Mouse (Mus musculus): ENCODE data around the gene Hspb9.

Hspb9 gene

DNA sequence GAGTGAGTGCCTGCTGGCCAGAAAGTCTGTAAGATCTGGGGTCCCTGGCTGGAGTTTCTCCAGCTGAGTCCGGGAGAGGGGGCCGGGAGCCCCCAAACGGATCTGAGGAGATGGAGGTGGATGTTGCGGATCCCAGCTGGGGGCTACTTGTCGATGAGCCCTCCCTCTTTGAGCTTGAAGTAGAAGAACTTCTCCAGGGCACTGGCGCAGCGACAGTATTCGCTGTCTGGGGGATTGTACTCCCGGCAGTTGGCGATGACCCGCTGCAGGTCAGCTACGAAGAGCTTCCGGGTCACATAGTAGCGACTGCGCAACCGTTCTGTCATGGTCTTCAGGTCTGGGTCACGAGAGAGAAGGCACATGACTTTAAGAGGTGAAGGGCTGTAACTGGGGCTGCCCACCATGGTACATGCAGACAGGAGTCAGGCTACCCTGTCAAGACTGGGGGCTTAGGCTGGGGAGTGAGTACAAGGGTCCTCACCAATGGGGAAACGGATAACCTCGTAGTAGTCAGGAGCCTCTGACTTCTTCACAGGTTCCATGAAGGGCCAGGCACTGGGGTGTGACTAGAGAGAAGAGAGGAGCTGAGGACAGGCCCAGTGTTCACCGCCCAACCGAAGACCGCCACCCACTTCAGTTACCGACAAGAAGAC is 8.4 kb upstream of the Hspb9 start:
- in situ Hi-C loops (cut with MboI, MseI), result loop anchor here (5.0 kb wide), 1 partner anchor 133 kb away; the partner anchor contains the start of gene Cnp

DNA sequence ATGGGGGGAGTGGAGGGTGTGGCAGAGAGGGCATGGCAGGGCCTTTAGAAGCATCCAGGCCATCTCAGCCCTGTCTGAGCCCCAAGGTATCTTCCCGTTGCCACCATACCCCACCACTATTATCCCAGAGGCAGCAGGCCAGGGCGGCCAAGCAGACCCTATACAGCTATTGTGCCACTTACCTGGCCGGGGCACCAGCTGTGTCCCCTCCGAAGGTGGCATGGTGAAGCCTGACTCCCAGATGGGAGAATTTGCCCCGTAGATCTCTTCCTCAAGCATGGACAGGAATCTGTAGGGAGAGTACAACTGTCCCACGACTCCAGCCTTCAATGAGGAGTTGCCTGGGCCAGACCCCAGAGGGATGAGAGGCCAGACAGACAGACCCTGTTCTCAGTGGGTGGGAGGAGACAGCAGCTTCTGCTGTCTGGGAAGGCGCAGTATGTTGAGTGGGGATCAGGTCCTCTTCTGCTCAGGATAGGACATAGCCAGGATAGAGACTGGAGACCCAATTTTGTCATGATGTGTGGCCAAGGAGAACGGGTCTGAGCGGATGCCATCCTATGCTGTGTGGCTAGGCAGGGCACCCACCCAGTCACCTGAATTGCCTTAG is 4.3 kb upstream of the Hspb9 start:
- in situ Hi-C loops (cut with MboI, MseI), result loop anchor here (5.0 kb wide), 1 partner anchor 137 kb away; the partner anchor contains the start of gene Cnp

DNA sequence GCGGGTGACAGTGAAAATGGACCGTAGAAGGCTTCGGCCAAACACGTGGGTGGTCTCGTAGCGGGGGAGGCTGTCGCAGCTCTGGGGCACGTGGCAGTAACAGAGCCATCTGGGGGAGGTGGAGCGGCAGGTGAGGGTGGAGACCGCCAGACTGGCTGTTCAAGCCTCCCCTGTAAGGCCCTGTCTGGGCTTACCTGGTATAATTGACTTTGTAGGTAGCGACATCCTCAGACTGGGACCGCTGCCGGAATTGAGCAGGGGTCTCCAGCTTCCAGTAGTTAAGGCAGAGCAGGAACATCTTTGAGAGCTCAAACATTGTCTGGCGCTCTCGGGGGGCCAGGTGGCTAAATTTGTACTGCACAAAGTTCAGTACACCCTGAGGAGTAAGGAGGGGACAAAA is 3.1 kb upstream of the Hspb9 start:
- in situ Hi-C loops (cut with MboI, MseI), result no loop called here

DNA sequence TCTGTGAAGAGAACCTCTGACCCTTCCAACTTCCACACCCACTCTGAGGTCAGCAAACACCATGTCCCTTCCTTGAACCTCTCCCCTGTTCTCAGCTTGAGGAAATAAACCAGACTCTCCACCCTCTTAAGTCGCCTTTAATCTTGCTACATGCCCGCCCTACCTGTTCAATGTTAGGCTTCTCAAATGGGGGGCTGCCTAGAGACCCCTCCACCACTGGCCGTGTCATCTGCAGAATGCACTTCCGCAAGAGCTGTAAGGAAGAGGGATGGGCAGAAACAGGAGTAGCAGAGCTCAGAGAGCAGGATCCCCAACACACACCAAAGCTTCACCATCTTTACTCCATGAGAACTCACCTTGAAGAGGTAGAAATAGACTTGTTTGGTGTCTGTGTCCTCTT is 2.7 kb upstream of the Hspb9 start:
- in situ Hi-C loops (cut with MboI, MseI), result no loop called here

DNA sequence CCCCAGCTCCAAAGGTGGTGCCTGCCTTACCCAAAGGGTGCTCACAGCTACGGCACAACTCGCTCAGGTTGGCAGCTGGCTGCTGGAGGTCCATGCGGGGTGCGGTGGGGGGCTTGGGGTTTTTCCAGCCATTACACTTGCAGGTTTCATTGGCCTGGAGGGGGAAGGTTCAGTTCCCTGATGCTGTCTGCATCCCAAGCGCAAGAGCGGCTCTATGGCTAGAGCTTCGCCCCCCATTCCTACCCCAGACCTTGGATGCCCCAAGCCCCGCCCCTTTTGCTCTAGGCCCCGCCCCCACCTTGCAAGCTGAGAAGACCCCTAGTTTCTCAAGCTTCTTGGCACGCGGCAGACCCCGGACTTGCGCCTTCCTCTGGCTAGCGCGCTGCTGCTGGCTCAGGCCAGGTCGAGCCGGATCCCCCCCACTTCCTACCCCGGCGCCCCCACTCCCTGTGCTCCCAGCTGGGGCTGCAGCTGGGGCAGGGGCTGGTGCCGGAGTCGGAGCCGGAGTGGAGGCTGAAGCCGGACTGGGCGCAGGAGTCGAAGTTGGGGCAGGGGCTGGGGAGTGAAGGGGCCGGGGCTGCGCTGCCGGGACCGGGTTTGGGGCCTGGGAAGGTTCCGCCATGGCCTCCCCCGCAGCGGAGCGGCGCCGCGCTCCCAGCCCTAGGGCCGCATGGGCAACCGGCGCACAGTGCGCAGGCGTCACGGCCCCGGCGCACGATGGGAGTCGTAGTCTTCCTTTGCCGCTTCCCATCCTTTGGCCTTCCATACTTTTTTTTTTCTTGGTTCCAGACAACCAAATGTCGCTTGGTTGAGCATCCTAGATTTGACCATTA is 1.7 kb upstream of the Hspb9 start, which contains the start of gene Kat2a:
TSS of gene Kat2a (minus strand) at position 683 of the 833 bp plus-strand sequence.
- in situ Hi-C loops (cut with MboI, MseI), result no loop called here

DNA sequence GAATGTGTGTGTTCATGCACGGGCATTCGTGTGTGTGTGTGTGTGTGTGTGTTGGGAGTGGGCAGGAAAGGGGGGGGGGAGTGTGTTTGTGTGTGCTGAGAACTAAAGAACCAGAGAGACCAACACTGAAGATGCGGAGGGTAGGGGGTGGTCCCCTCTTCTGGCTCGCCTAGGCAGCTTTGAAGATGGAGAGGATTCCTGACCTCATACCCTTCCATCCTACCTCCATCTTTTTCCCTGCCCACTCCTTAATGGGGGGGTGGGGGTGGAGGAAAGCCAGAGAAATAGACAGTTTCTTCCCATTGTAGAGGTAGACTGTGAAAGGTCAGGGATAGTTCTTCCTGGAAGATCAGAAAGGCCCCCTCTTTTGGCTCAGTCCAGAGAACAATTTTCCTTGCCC is 476 bp upstream of the Hspb9 start:
- in situ Hi-C loops (cut with MboI, MseI), result no loop called here

DNA sequence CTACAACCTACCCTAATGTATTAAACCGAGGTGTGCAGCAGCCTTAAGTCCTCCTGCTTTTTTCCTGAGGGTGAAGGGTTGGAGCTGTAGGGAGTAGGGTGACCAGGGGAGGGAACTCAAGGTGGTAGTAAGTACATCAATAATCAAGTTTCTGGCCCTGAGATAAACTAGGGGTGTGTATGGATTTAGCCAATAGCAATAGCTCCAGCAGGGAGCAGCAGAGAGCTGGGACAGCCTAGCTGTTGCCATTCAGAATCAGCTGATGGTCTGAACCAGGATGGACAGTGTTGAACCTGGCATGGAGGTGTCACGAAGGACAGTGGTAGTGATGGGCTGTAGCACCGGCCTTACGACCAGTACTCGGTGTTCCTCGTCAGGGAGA is 875 bp downstream of the Hspb9 start:
- in situ Hi-C loops (cut with MboI, MseI), result no loop called here

DNA sequence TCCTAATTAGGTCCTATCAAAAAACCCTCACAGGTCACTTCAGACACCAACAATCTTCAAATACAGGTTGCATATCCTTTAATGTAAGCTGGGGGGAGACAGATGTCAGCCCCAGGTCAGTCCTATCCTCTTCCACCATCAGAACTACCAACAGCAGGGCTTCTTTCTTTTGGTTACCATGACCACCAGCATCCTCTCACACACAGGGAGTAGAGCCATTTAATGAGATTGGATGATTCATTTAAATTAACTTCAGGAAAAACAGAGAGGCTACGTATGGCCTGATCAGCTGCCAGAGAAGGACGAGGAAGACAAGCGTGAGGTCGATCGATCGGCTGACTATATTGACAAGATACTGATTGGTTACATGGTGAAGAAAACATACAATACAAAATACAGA is 1.3 kb downstream of the Hspb9 start:
- in situ Hi-C loops (cut with MboI, MseI), result no loop called here

DNA sequence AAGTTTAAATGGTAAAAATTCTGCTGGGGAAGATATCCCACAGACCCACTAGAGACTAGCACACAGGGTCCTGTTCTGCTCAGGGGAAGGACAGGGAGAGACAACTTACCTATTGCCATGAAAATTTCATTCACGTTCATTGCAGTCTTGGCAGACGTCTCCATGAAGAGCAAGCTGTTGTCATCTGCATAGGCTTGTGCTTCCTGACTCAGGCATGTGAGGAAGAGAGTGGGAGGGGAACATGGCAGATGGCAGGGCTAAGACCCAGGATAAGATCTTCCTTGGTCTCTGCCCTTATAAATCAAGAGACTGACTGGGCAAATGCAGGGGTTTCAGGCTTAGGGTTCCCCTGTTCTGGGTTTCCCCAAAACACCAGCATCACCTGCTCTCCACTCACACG is 3.0 kb downstream of the Hspb9 start:
- in situ Hi-C loops (cut with MboI, MseI), result no loop called here

DNA sequence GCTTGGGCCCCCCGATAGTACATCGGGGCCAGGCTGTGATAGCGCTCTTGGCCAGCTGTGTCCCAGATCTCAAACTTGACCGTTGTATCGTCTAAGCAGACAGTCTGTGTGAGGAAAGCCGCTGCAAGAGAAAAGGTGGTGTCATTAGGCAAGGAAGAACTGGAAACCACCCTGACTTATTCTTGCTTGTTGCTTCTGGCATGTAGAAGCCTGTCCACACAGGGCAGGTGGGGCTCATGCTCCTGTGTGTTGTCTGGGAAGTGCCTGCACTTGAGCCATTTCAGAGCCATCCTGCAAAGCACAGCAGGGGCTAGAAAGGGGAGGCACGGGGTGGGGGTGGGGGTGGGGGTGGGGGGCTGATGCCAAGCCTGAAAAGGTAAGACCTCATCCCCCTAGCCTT is 4.8 kb downstream of the Hspb9 start:
- in situ Hi-C loops (cut with MboI, MseI), result no loop called here

DNA sequence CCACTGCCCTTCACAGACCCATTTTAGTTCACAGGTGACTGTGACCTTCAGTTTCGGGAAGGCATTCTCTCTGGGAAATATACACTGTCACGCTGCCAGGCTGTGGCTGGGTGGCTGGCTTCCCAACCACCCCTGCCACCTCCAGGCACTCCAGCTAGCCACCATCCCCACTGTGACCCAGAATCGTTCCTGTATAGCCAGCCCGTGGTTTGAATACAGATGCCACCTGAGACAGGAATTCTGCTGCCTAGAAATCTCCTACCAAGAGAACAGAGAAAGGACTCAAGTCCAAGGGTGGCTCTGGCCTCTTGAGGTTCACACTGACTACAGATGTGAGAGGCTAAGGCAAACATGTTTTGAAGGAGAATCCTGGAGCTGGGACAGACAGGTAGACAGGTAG is 5.2 kb downstream of the Hspb9 start:
- in situ Hi-C loops (cut with MboI, MseI), result no loop called here

DNA sequence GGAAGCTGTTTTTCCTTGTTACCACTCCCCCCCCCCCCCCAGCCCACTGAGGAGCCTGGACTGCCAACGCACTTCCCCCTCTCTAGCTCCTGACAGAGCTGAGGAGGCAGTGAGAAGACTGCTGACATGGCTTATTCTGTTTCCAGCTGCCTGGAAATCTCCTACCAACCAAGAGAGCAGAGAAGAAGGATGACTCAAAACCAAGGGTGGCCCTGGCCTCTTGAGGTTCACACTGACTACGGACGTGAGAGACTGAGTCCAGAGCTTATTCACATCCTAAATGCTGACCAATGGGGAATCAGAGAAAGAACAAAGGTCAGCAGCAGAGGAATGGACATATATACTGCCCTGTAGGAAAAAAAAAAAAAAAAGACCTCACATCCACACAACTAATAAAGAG is 5.7 kb downstream of the Hspb9 start:
- in situ Hi-C loops (cut with MboI, MseI), result no loop called here

DNA sequence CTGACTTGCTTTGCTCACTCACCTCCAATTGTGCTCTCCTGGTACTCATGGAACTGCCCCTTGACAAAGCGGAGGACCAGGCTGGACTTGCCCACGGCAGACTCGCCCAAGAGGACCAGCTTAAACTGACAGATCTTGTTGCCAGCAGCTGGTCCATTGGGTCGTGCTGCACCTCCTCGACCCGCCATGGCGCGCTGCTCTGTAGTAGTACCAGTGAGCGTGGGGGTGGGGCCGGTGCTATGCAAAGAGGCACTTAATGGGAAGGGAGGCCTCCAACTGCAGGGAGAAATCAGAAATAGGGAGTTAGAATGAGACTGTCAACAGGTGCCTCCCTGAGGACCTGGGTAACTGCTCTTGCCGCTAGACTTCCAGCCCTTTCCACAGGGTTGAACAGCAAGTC is 6.2 kb downstream of the Hspb9 start:
- in situ Hi-C loops (cut with MboI, MseI), result no loop called here

DNA sequence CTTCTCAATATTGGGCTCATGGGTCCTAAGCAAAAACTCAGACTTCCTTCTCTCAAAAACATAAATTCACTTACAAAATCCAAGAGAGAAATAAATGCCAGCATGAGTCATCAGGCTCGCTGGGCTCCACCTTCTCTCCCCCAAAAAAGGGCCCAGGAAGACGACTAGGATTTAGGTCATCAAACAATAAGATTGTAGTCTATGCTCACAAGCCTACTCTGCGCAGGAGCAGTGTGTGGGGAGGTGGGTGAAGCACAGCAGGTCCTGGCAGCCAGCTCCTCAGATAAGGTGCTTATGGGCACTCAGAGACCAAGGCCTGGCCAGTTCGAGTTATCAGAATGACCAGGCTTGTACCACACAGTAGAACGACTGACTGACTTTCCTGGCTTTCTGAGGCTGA is 6.7 kb downstream of the Hspb9 start:
- in situ Hi-C loops (cut with MboI, MseI), result no loop called here

DNA sequence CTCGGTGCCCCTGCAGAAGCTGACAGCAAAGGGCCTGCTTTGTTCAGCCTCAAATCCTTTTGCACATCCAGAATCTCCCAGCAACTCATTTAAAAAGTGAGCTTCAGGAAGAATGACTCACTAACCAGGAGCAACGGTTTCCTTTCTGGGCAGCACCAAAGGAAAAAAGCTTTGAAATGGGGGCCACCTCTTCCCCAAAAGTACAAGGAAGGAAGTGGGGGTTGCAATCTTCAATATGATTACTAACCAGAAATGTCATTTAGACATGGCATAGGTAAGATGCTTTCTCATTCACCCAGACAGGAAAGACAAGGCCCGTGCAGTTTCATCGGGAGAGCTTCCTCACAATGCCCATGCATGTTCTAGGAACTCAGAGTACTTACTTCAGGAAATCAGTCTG is 7.6 kb downstream of the Hspb9 start:
- in situ Hi-C loops (cut with MboI, MseI), result no loop called here

DNA sequence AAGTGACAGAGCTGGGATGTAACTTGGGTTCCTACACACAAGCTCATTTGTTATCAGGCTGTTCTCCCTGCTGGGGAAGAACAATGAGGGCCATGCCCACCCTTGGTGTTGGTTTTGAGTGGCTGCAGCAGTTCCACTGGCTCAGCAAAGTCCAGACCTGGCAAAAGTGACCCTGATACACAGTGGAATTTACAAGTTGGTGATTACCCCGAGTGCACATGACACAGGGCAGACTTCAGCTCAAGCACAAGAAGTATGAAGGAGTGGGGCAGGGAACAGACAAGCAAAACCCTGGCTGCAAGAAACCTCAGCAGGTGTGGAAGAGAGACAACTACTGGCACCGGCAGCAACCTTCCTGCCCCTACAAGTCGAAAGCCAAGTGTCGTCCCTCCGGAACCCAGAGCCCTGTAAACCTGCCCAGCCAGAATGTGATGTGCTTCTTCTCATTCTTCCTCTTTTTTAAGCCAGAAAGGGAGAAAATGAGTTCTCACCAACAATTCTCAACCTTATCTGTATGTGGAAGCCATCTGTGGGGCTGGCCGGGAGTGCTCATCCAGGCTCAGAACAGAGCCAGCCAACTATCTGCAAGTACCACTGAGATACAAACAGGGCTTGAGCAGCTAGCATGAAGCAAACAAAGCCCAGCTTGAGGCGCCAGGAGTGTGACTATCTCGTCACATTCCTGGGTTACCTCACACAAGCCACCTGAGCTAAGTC is 8.3 kb downstream of the Hspb9 start:
- in situ Hi-C loops (cut with MboI, MseI), result no loop called here

DNA sequence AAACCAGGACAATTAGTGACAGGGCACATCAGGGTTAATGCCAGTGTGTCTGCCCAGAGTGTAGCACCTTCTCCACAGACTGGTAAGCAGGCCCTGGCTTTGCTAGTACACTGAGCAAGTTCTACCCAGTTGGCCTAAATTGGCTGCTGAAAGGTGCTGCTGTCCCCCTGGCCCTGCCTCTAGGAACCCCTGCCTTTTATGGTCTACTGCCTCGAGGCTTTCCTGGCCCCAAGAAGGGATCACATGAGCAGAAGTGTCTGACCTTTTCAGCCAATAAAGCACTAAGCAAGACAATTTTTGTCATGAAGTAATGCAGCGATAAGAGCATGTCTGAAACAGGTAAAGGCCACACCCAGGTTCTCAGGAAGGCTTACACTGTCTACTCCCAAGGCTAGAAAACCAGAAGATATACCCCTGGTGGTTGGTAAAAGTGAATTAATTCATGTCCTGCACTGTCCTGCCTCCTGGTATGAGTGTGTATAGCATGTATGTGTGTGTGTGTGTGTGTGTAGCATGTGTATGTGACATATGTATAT is 8.9 kb downstream of the Hspb9 start:
- in situ Hi-C loops (cut with MboI, MseI), result no loop called here

DNA sequence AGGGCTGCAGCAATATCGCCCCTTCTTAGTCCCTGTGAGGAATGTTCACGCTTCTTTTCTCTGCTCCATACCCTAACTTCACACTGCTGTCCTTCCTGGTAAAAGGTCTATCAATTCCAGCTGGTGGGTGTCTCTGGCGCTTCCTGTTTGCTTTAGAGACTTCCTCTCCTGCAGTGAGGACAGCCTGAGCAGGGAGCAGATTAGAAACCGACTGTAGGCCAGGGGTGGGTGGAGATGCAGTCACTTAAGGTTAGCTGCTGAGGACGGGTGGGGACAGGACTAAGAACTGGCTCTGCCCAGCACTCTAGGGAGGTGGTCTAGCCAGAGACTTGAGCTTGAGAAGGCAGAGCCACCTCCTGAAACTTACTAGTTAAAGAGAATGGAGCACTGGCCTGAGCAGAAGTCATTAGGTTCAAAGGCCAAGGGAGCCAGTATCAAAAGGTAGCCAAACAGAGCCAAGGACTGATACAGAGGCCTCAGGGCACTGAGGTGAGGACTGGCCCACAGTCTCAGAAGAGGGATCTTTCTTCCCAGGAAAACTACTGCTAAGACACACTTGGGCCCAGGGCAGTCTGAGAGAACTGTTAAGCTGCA is 11.4 kb downstream of the Hspb9 start:
- in situ Hi-C loops (cut with MboI, MseI), result no loop called here

DNA sequence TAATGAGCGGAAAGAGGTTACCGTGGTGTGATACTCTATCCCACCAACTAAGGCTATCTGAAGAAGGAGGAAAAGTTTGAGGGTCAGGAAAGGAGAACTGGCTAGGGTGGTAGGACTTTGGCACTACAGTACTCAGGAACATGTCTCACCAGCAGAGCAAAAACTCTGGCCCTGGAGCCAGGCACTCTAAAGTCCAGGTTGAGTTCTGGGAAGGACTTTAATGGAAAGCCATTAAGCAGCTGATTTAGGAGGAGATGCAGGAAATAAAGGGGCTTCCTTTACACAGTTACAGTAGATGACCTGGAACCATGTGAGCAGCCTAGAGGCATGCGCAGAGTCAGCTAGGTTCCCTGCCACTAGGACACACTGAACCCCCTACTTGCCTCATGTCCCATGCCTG is 13.6 kb downstream of the Hspb9 start:
- in situ Hi-C loops (cut with MboI, MseI), result no loop called here

DNA sequence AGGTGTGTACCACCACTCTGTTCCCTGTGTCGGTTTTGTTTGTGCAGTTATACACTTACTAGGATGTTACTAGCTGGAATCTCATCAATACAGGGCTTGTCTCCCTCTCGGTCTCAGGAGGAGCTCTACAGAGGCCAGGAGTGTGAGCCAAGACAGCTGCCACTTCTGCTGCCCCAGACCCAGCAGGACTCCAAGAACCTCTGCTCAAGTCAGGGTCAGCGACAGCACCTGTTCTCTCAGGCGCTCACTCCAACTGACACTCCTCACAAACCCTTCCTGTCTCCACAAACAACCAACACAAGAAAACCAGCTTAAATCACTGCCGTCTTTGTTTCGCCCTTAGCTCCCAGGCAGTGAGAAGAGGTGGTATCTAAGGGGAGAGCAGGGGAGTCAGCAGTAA is 15.0 kb downstream of the Hspb9 start:
- in situ Hi-C loops (cut with MboI, MseI), result no loop called here

DNA sequence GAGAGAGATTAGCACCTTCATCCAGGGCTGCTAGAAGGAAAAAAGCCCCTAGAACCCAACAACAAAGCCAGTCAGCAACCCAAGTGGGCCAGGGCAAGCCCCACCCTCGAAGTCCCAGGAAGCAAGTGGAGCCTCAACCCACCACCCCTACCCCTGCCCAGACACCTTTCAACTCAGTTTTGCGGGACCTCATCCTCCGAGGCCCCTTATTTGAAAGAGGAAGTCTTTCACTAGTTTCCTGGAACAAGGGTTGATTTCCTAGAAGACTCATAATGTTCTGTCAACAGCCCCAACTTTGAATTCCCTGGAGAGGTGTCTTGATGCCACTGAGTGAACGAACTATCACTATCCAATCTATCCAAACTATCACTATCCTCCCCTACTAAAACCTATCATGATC is 16.3 kb downstream of the Hspb9 start:
- in situ Hi-C loops (cut with MboI, MseI), result no loop called here
